Mouse (Mus musculus): ENCODE measurements at regions not wholly inside any gene's neighbourhood (a gene's known extent, or its start where the extent isn't known, plus 50 kb on each side); places are given as distances from the start of the nearest gene placed in this dataset.

GRCm38 (mm10) chr1:112452390-112452789, 587.7 kb upstream of the Dsel start:
- no peak for TF ChIP-seq CTCF (IDR thresholded peaks at IDR 0.05; ENCODE audit: borderline replicate concordance, insufficient read depth, low read length)
- TF ChIP-seq POLR2A (IDR thresholded peaks at IDR 0.05; ENCODE audit: low read depth, low read length) = no peak
